Mouse (Mus musculus) left cerebral cortex, adult 18-20 months (tissue): ENCODE measurements around the gene Olfr50. TPM values are rescaled to one million over a fixed set of nuclear protein-coding genes. Genes with fewer than 3 reads are reported as not detected.

Experiments used
- DNase-seq, 2 experiments: peaks; one replicate each; pipeline ENCODE4 v3.0.0; 2021 to 2022; ENCODE audit warnings: low spot score in 2 of 2, mixed read lengths in 1 of 2
- long read RNA-seq, 2 experiments: library from polyadenylated mRNA; stranded (forward); transcript quantifications; one replicate each; pipeline ENCODE4 v2.0.0; 2021
- total RNA-seq, 2 experiments: library from RNA; stranded (reverse); gene quantifications; 2 replicates each; pipeline ENCODE4 v1.2.3; 2021

Olfr50 gene
- total RNA-seq, result not detected
- long read RNA-seq, experiment 1, result 0 reads
- long read RNA-seq, experiment 2, result 0 reads

DNA sequence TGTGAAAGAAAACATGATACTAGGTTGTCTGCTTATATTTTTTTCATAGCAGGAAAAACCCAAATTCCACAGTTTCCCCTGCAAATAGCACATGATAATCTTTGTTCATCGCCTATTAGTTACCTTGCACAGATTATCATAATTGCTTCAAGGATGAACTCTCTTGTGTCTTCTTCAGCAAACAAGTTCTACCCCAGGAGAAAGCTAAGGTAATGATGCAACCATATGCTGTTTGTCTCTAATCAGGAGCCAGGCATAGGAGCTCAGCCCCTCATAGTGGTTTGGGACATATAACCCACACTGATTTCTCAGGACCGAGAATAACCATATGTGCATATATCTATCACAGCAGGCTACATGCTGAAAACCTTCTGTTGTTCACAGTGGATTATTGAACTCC is at the start of gene Olfr50:
Gene Olfr50 (plus strand): TSS at position 301 of the 400 bp plus-strand sequence.
- DNase-seq, result no peak

DNA sequence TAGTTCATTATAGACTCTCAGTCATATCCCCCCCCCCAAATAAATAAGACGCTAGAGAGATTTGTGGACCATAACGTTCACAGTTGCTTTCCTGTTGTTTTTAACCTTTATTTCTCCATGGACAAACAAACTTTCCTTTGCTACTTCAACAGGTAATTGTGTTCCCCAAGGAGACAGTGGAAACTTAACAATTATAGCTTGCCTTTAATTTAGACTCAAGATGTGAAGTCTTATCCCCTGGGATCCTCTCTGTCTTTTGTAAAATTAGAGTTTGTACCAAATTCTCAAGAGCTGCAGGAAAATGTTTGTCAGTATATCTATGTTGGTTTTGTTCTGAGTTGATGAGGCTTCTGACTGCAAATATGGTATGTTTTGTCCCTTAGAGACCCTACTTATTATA is 6.4 kb upstream of the Olfr50 start, which contains the start of gene Olfr348:
Gene Olfr348 (plus strand): TSS at position 301 of the 400 bp plus-strand sequence.
- no peak for DNase-seq

DNA sequence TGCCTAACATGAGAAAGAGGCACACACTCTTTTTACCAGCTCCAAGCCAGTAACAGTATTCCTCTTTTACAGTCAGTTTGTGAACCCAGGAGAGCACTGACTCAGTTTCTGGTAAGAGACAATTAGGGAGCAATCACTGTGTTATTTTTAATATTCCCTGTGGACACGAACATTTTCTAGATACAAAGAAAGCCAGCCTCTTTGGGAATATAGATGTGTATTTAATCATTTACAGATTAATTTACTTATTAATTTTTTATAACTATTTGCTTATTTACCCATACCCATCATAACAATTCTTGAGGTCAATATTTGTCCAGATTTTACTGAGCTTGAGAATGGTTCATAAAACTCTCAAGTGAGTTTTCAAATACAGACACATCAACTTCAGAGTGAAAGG is 26.6 kb downstream of the Olfr50 start, which contains the start of gene Olfr3:
Gene Olfr3 (minus strand): TSS at position 101 of the 400 bp plus-strand sequence.
- DNase-seq, result no peak

DNA sequence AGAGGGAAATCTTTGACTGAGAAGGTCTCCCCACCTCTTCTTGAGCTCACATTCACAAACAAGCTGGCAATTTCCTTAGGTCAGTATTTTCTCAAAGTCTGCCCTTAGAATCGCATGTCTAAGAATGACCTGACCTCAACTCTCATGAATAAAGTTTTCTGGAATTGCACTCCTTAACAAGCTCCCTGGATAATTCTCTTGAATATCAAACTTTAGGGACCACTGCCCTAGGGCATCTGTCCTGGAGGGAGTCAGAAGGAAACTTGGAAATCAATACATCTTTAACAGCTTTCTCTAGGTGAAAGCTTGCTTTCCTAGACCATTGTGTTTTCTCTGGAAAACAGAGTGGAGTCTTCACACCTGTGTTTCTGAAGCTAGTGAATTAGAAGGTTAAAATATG is 55.7 kb downstream of the Olfr50 start, which contains the start of gene Olfr350:
Gene Olfr350 (plus strand): TSS at position 301 of the 400 bp plus-strand sequence.
- no peak for DNase-seq

Other genes with a start within 250 kb of the Olfr50 start
- gene Olfr344, start 223.9 kb upstream of the Olfr50 start, total RNA-seq, result not detected
- gene Olfr345, start 150.5 kb upstream of the Olfr50 start, total RNA-seq, result not detected
- not detected for gene Olfr346, start 104.8 kb upstream of the Olfr50 start, total RNA-seq
- not detected for gene Olfr347, start 58.6 kb upstream of the Olfr50 start, total RNA-seq
- not detected for gene Olfr348, start 6.3 kb upstream of the Olfr50 start, total RNA-seq
- not detected for gene Olfr3, start 26.5 kb downstream of the Olfr50 start, total RNA-seq
- gene Olfr350, start 55.8 kb downstream of the Olfr50 start, total RNA-seq, result not detected
- gene Olfr351, start 72.1 kb downstream of the Olfr50 start, total RNA-seq, result not detected
- gene Olfr352, start 77.9 kb downstream of the Olfr50 start, total RNA-seq, result not detected
- not detected for gene Olfr353, start 102.4 kb downstream of the Olfr50 start, total RNA-seq
- not detected for gene Olfr354, start 115.1 kb downstream of the Olfr50 start, total RNA-seq
- not detected for gene Olfr355, start 138.4 kb downstream of the Olfr50 start, total RNA-seq
- gene Olfr356, start 146.6 kb downstream of the Olfr50 start, total RNA-seq, result not detected
- gene Olfr357, start 203.3 kb downstream of the Olfr50 start, total RNA-seq, result not detected
- not detected for gene Olfr358, start 218.8 kb downstream of the Olfr50 start, total RNA-seq